Mouse (Mus musculus): Measurements from ENCODE around the gene Bag6.

Gene Bag6

GRCm38 (mm10) chr17:35147348-35147747, 12.4 kb downstream of the Bag6 start:
- no peak for DNase-seq (ENCODE audit: low read depth, low spot score)

GRCm38 (mm10) chr17:35147922-35148639, 13.1 kb downstream of the Bag6 start:
- DNase-seq (ENCODE audit: low read depth, low spot score), result no peak

GRCm38 (mm10) chr17:35152121-35152520, 17.1 kb downstream of the Bag6 start:
- DNase-seq (ENCODE audit: low read depth, low spot score), result no peak

GRCm38 (mm10) chr17:35153077-35153476, 18.1 kb downstream of the Bag6 start:
- DNase-seq (ENCODE audit: low read depth, low spot score), result no peak

- no peak for DNase-seq (ENCODE audit: low read depth, low spot score)
Observed at GRCm38 (mm10) chr17:35153931-35154330, 19.0 kb downstream of the Bag6 start.

- no peak for DNase-seq (ENCODE audit: low read depth, low spot score)
Observed at GRCm38 (mm10) chr17:35154616-35155015, 19.6 kb downstream of the Bag6 start.

GRCm38 (mm10) chr17:35155451-35155850, 20.5 kb downstream of the Bag6 start:
- no peak for DNase-seq (ENCODE audit: low read depth, low spot score)

GRCm38 (mm10) chr17:35156461-35157200, 21.7 kb downstream of the Bag6 start:
- no peak for DNase-seq (ENCODE audit: low read depth, low spot score)

GRCm38 (mm10) chr17:35157254-35157653, 22.3 kb downstream of the Bag6 start:
- no peak for DNase-seq (ENCODE audit: low read depth, low spot score)

GRCm38 (mm10) chr17:35157661-35158175, 22.7 kb downstream of the Bag6 start:
- DNase-seq (ENCODE audit: low read depth, low spot score), result no peak

- no peak for DNase-seq (ENCODE audit: low read depth, low spot score)
Observed at GRCm38 (mm10) chr17:35158850-35159593, 24.0 kb downstream of the Bag6 start.

- no peak for DNase-seq (ENCODE audit: low read depth, low spot score)
Observed at GRCm38 (mm10) chr17:35159638-35160037, 24.7 kb downstream of the Bag6 start.

- DNase-seq (ENCODE audit: low read depth, low spot score), result no peak
Observed at GRCm38 (mm10) chr17:35161421-35161820, 26.4 kb downstream of the Bag6 start.

GRCm38 (mm10) chr17:35162121-35162520, 27.1 kb downstream of the Bag6 start:
- no peak for DNase-seq (ENCODE audit: low read depth, low spot score)

- no peak for DNase-seq (ENCODE audit: low read depth, low spot score)
Observed at GRCm38 (mm10) chr17:35162730-35163129, 27.8 kb downstream of the Bag6 start.

- no peak for DNase-seq (ENCODE audit: low read depth, low spot score)
Observed at GRCm38 (mm10) chr17:35163326-35164081, 28.5 kb downstream of the Bag6 start.

GRCm38 (mm10) chr17:35164218-35164567, 29.2 kb downstream of the Bag6 start:
- DNase-seq (ENCODE audit: low read depth, low spot score), result no peak

GRCm38 (mm10) chr17:35164568-35165450, 29.8 kb downstream of the Bag6 start, which contains the start of gene Prrc2a:
Prrc2a (minus strand) TSS chr17:35164897.
- DNase-seq (ENCODE audit: low read depth, low spot score), result peak; percentile 100

GRCm38 (mm10) chr17:35165451-35166155, 30.6 kb downstream of the Bag6 start:
- DNase-seq (ENCODE audit: low read depth, low spot score), result no peak
